Mouse (Mus musculus): Measurements from ENCODE around the gene C1qtnf4. TPM values are rescaled to one million over a fixed set of nuclear protein-coding genes. Genes with fewer than 3 reads are reported as not detected.

C1qtnf4 gene
- 9.6 and 11.3 TPM in 2 replicates for polyA plus RNA-seq (2014; fragmentation: Nextera tagmentation; extraction: Ambion mirVana)

- ATAC-seq (replicated peaks; ENCODE audit: low FRiP score, low TSS enrichment, low read depth): peak; percentile 36; the same call in 1 of the 2 replicates
- WGBS: 1% methylated on average over 44 of the region's 45 CpGs
- Histone ChIP-seq H3K27me3 (replicated peaks; ENCODE audit: control insufficient read depth, insufficient read depth, low read length) (peaks cover 38% of the 10 kb centered on the region), H3K9ac (ENCODE audit: low read length) (peak within 1 kb of the TSS; percentile 60), H3K27ac (ENCODE audit: low read depth) (no peak within 1 kb of the TSS), H3K4me1 (replicated peaks; ENCODE audit: control insufficient read depth, insufficient read depth, low read length) (0 out of 2 replicates have a peak, but pooled peaks cover 3% of the 10 kb centered on the region), H3K9me3 (ENCODE audit: control insufficient read depth, low read length) (no peaks in the 10 kb centered on the region), H3K36me3 (ENCODE audit: control insufficient read depth, insufficient read depth, low read length) (no peaks in the 10 kb centered on the region), H3K4me2 (ENCODE audit: low read length) (peak within 1 kb of the TSS; percentile 77), H3K4me3 (ENCODE audit: low read depth, low read length) (peak within 1 kb of the TSS; percentile 51)
- DNase-seq (ENCODE audit: low spot score): peak; percentile 71
Observed at GRCm38 (mm10) chr2:90885218-90886041, at the start of gene C1qtnf4. Gene C1qtnf4 (plus strand): TSS chr2:90885860.

- no peaks in the 10 kb centered on the region for H3K4me1 ChIP-seq (replicated peaks; ENCODE audit: control insufficient read depth, insufficient read depth, low read length)
- H3K4me2 ChIP-seq (ENCODE audit: low read length): no peak overlapping the region
- no peak for ATAC-seq (replicated peaks; ENCODE audit: low FRiP score, low TSS enrichment, low read depth)
- no peak overlapping the region for H3K4me3 ChIP-seq (ENCODE audit: low read depth, low read length)
- no peak overlapping the region for H3K9ac ChIP-seq (ENCODE audit: low read length)
- no peak overlapping the region for H3K27ac ChIP-seq (ENCODE audit: low read depth)
- no peaks in the 10 kb centered on the region for H3K36me3 ChIP-seq (ENCODE audit: control insufficient read depth, insufficient read depth, low read length)
- H3K27me3 ChIP-seq (replicated peaks; ENCODE audit: control insufficient read depth, insufficient read depth, low read length): no peaks in the 10 kb centered on the region
- DNase-seq (ENCODE audit: low spot score): no peak
- 75% methylated on average over 2 of the region's 2 CpGs for WGBS
- no peaks in the 10 kb centered on the region for H3K9me3 ChIP-seq (ENCODE audit: control insufficient read depth, low read length)
Observed at GRCm38 (mm10) chr2:90838621-90839020, 47.0 kb upstream of the C1qtnf4 start.

- Histone ChIP-seq H3K27me3 (replicated peaks; ENCODE audit: control insufficient read depth, insufficient read depth, low read length) (no peaks in the 10 kb centered on the region), H3K4me2 (ENCODE audit: low read length) (no peak overlapping the region), H3K4me3 (ENCODE audit: low read depth, low read length) (no peak overlapping the region), H3K9me3 (ENCODE audit: control insufficient read depth, low read length) (no peaks in the 10 kb centered on the region), H3K4me1 (replicated peaks; ENCODE audit: control insufficient read depth, insufficient read depth, low read length) (peaks cover 10% of the 10 kb centered on the region; the same call in 1 of the 2 replicates), H3K9ac (ENCODE audit: low read length) (no peak overlapping the region), H3K27ac (ENCODE audit: low read depth) (no peak overlapping the region), H3K36me3 (ENCODE audit: control insufficient read depth, insufficient read depth, low read length) (no peaks in the 10 kb centered on the region)
- DNase-seq (ENCODE audit: low spot score): no peak
- no peak for ATAC-seq (replicated peaks; ENCODE audit: low FRiP score, low TSS enrichment, low read depth)
- 58% methylated on average over 1 of the region's 1 CpGs for WGBS
Observed at GRCm38 (mm10) chr2:90843666-90844065, 42.0 kb upstream of the C1qtnf4 start.

GRCm38 (mm10) chr2:90844262-90844661 is 41.4 kb upstream of the C1qtnf4 start:
- Histone ChIP-seq H3K4me1 (replicated peaks; ENCODE audit: control insufficient read depth, insufficient read depth, low read length) (peaks cover 10% of the 10 kb centered on the region; the same call in 1 of the 2 replicates), H3K36me3 (ENCODE audit: control insufficient read depth, insufficient read depth, low read length) (no peaks in the 10 kb centered on the region), H3K4me3 (ENCODE audit: low read depth, low read length) (no peak overlapping the region), H3K27ac (ENCODE audit: low read depth) (no peak overlapping the region), H3K9ac (ENCODE audit: low read length) (no peak overlapping the region), H3K4me2 (ENCODE audit: low read length) (no peak overlapping the region), H3K27me3 (replicated peaks; ENCODE audit: control insufficient read depth, insufficient read depth, low read length) (no peaks in the 10 kb centered on the region), H3K9me3 (ENCODE audit: control insufficient read depth, low read length) (no peaks in the 10 kb centered on the region)
- ATAC-seq (replicated peaks; ENCODE audit: low FRiP score, low TSS enrichment, low read depth) (no peak), DNase-seq (ENCODE audit: low spot score) (no peak)
- 80% methylated on average over 5 of the region's 5 CpGs for WGBS

- WGBS: 72% methylated on average over 5 of the region's 5 CpGs
- Histone ChIP-seq H3K4me3 (ENCODE audit: low read depth, low read length) (no peak overlapping the region), H3K9me3 (ENCODE audit: control insufficient read depth, low read length) (no peaks in the 10 kb centered on the region), H3K4me1 (replicated peaks; ENCODE audit: control insufficient read depth, insufficient read depth, low read length) (peaks cover 10% of the 10 kb centered on the region; the same call in 1 of the 2 replicates), H3K27me3 (replicated peaks; ENCODE audit: control insufficient read depth, insufficient read depth, low read length) (no peaks in the 10 kb centered on the region), H3K27ac (ENCODE audit: low read depth) (no peak overlapping the region), H3K4me2 (ENCODE audit: low read length) (no peak overlapping the region), H3K36me3 (ENCODE audit: control insufficient read depth, insufficient read depth, low read length) (peaks cover 3% of the 10 kb centered on the region), H3K9ac (ENCODE audit: low read length) (no peak overlapping the region)
- 0 out of 2 replicates have a peak, but pooled peaks have one; percentile 6 for ATAC-seq (replicated peaks; ENCODE audit: low FRiP score, low TSS enrichment, low read depth)
- DNase-seq (ENCODE audit: low spot score): no peak
Observed at GRCm38 (mm10) chr2:90845234-90845633, 40.4 kb upstream of the C1qtnf4 start.

- WGBS: 47% methylated on average over 6 of the region's 6 CpGs
- ATAC-seq (replicated peaks; ENCODE audit: low FRiP score, low TSS enrichment, low read depth): 0 out of 2 replicates have a peak, but pooled peaks have one; percentile 0
- Histone ChIP-seq H3K27ac (ENCODE audit: low read depth) (peak overlapping the region; percentile 74), H3K9ac (ENCODE audit: low read length) (peak overlapping the region; percentile 53), H3K4me3 (ENCODE audit: low read depth, low read length) (peak overlapping the region; percentile 88), H3K4me2 (ENCODE audit: low read length) (peak overlapping the region; percentile 83), H3K9me3 (ENCODE audit: control insufficient read depth, low read length) (no peaks in the 10 kb centered on the region), H3K4me1 (replicated peaks; ENCODE audit: control insufficient read depth, insufficient read depth, low read length) (peaks cover 10% of the 10 kb centered on the region; the same call in 1 of the 2 replicates), H3K27me3 (replicated peaks; ENCODE audit: control insufficient read depth, insufficient read depth, low read length) (no peaks in the 10 kb centered on the region), H3K36me3 (ENCODE audit: control insufficient read depth, insufficient read depth, low read length) (peaks cover 12% of the 10 kb centered on the region)
- DNase-seq (ENCODE audit: low spot score): no peak
Observed at GRCm38 (mm10) chr2:90846171-90846570, 39.5 kb upstream of the C1qtnf4 start.

- peak; percentile 41 for ATAC-seq (replicated peaks; ENCODE audit: low FRiP score, low TSS enrichment, low read depth)
- H3K27me3 ChIP-seq (replicated peaks; ENCODE audit: control insufficient read depth, insufficient read depth, low read length): no peaks in the 10 kb centered on the region
- peak overlapping the region; percentile 74 for H3K27ac ChIP-seq (ENCODE audit: low read depth)
- peak overlapping the region; percentile 88 for H3K4me3 ChIP-seq (ENCODE audit: low read depth, low read length)
- H3K4me2 ChIP-seq (ENCODE audit: low read length): peak overlapping the region; percentile 83
- peak overlapping the region; percentile 53 for H3K9ac ChIP-seq (ENCODE audit: low read length)
- 3% methylated on average over 8 of the region's 8 CpGs for WGBS
- DNase-seq (ENCODE audit: low spot score): no peak
- H3K9me3 ChIP-seq (ENCODE audit: control insufficient read depth, low read length): no peaks in the 10 kb centered on the region
- H3K4me1 ChIP-seq (replicated peaks; ENCODE audit: control insufficient read depth, insufficient read depth, low read length): peaks cover 10% of the 10 kb centered on the region; the same call in 1 of the 2 replicates
- peaks cover 16% of the 10 kb centered on the region for H3K36me3 ChIP-seq (ENCODE audit: control insufficient read depth, insufficient read depth, low read length)
Observed at GRCm38 (mm10) chr2:90846597-90846954, 39.1 kb upstream of the C1qtnf4 start.

- peaks cover 10% of the 10 kb centered on the region; the same call in 1 of the 2 replicates for H3K4me1 ChIP-seq (replicated peaks; ENCODE audit: control insufficient read depth, insufficient read depth, low read length)
- H3K9ac ChIP-seq (ENCODE audit: low read length): peak within 1 kb of the TSS; percentile 87
- H3K36me3 ChIP-seq (ENCODE audit: control insufficient read depth, insufficient read depth, low read length): peaks cover 22% of the 10 kb centered on the region
- H3K4me2 ChIP-seq (ENCODE audit: low read length): peak within 1 kb of the TSS; percentile 83
- no peaks in the 10 kb centered on the region for H3K27me3 ChIP-seq (replicated peaks; ENCODE audit: control insufficient read depth, insufficient read depth, low read length)
- WGBS: under 1% methylated on average over 63 of the region's 67 CpGs
- no peaks in the 10 kb centered on the region for H3K9me3 ChIP-seq (ENCODE audit: control insufficient read depth, low read length)
- H3K27ac ChIP-seq (ENCODE audit: low read depth): peak within 1 kb of the TSS; percentile 84
- peak within 1 kb of the TSS; percentile 88 for H3K4me3 ChIP-seq (ENCODE audit: low read depth, low read length)
- peak; percentile 94 for DNase-seq (ENCODE audit: low spot score)
- ATAC-seq (replicated peaks; ENCODE audit: low FRiP score, low TSS enrichment, low read depth): peak; percentile 93
Observed at GRCm38 (mm10) chr2:90846955-90847680, 38.5 kb upstream of the C1qtnf4 start, which contains the start of gene Mtch2. Gene Mtch2 (plus strand): TSS chr2:90847155.

Data from intestine, embryonic 14.5 days (tissue).